Mouse (Mus musculus): ENCODE measurements around the gene Snrpd2.
"Not testable (repeated sequence)": the region's sequence is repeated elsewhere in the genome, so short reads cannot be mapped to it uniquely, and the experiment has no call there.

GRCm38 (mm10) chr7:19151121-19151520, 1.6 kb downstream of the Snrpd2 start:
- not testable (repeated sequence) for TF ChIP-seq CTCF (IDR thresholded peaks at IDR 0.05; ENCODE audit: low read depth); EP300 (optimal IDR thresholded peaks at IDR 0.05)
